Mouse (Mus musculus): Measurements from ENCODE around the gene Tmem72.

The Tmem72 gene

GRCm38 (mm10) chr6:116649811-116650210, 66.9 kb downstream of the Tmem72 start:
- DNase-seq (ENCODE audit: low spot score): no peak

GRCm38 (mm10) chr6:116647763-116648162, 69.0 kb downstream of the Tmem72 start:
- DNase-seq (ENCODE audit: low spot score): no peak

DNA sequence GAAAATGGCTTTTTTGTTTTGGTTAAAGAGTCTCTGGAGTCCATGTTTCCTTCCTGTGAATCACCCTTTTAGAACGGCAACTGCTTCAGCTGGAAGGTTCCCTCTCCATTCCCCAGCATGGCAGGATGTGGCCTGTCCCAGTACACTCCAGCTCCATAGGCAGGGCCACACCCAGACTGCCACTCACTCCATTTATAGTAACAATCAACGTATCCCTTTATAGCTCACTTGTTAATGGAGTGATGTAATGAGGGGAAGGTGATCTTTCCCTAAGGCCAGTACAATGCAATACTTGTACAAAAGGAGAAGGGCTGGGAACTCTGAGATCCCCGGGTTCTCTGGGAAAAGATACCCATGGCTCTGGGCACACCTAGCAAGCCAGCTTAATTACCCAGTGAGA, 72.4 kb downstream of the Tmem72 start:
- DNase-seq (ENCODE audit: low spot score): no peak

DNA sequence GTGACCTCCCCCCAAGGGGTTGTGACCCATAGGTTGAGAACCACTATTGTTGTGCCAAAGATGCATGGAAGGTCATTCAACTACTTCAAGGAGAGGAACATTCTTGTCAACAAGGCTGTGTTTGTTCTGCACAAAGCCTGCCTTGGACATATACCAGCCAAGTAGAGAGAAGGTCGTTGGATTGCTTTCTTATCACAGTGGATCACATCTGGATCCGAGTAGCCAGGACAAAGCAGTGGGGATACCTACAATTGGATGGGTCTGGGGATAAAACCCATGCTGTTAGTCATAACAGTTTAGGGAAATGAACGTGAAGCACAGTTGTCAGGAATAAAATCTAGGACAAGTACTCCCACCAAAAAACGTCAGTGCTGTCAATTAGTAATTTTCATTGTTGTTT, 72.8 kb downstream of the Tmem72 start:
- DNase-seq (ENCODE audit: low spot score): no peak

- DNase-seq (ENCODE audit: low spot score): no peak
Measured at GRCm38 (mm10) chr6:116642942-116643341, 73.8 kb downstream of the Tmem72 start.

GRCm38 (mm10) chr6:116639663-116640062, 77.0 kb downstream of the Tmem72 start:
- DNase-seq (ENCODE audit: low spot score): no peak

DNA sequence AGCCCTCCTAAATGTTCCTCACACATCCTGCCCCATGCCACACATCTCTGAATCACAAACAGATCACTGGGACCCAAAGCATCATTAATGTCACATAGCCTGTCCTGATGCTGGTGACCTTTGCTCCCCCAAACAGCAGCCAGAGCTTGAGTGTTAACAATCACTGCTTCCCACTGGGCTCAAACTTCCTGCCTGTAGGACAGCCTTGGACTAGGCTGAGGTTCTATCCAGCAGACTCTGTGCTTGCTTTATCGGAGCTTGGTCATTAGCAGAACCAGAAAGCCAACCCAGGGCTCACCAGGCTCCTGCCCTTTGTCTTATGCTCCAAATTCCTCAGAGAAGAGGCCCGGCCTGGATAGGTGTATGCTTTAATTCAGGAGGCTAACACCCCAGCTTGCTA, 77.8 kb downstream of the Tmem72 start:
- DNase-seq (ENCODE audit: low spot score): no peak

DNA sequence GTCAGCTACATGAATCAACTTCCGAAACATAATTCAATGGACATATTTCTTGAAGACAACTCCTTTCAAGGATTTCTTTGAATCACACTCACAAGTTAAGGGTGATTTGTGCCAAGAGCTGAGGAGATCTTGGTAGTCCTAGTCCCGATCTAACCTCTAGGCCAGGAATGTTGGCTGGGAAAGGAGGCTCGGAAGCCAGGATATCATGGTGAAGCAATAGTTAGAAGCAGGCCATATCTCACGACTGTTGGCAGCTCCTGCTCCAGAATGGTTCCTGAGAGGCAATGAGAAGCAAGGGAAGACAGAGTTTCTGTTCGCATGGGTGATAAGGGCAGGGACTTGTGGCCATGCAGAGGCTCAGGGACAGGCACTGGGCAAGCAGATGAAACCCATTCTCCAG, 79.2 kb downstream of the Tmem72 start:
- no peak for DNase-seq (ENCODE audit: low spot score)

GRCm38 (mm10) chr6:116636581-116637235, 80.0 kb downstream of the Tmem72 start:
- DNase-seq (ENCODE audit: low spot score): no peak

DNA sequence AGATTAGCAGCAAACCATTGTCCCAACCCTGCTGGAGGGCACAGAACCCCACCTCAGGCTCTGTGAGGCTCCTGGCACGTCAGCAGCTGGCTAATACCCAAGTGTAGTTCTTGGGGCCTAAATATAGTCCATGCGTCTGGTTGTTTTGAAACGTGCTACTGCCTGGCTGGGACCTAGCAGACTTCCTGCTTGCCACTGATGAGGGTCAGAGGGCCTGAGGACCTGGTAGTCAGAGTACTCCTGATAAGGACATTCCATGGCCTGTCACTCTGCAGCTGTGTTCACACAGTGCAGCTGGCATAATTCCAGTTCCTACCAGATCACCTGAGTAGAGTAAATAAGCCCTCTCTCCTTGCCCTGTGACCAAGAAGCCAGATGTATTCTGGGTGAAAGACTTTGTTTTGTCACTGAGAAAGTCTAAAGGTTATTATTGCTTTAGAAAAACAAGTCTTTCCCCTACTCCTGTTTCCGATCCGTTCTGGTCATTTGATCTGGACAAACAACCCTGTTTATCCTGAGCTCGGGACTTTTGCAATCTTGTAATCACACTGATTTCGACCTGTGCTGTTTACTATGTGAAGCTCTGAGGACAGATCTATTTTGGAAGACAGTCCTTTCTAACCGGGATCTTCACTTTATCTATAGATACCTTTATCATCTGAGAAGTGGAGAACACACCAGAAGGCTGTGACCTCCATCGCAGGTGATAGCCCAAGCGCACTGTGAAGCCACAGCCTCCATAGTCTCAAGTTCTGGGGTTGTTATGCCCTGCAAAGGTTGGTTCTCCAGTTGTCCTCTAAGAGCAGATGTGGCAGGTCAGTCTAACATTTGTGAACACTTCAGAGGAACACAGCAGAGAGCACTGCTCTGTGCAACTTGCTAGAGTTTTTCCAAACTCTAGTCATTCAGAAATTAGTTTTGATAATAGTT, 81.2 kb downstream of the Tmem72 start:
- no peak for DNase-seq (ENCODE audit: low spot score)

DNA sequence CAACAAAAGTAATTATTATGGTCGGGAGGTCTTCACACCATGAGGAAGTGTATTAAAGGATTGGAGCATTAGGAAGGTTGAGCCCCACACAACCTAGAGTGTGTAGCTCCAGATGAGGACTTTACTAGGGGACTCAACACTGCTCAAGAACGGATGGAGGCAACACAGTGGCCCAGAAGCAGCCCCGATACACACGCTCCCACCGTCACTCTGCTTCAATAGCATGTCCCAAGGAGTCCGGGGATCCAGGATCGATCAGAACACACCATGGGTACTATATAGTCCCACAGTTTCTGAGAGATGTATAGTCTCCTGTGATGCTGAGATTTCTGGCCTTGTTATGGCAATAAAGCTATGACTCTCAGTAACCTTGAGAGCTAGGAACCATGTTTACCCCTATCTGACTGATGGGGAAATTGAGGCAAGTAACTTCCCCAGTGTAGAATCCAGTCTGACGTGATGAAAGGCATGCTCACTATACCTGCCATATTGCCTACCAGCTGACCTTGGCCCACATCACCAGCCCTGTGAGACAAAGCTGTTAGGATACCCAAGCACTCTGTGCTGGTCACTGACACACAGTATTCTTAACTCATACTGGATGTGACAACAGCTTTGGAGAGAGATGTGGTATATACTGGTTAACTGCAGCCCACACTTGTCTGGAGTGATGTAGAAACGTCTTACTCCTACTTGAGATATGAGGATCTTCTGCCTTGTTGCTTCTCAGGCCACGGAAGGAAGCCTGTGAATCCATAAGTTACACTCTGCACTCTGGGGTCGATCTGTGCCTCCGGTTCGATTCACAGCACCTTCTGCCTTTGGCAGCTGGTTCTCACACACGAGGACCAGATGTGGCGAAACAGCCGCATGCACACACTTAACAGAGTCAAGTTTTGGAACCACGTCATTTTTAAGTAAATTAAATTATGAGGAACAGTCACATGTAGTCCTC, 82.7 kb downstream of the Tmem72 start:
- no peak for DNase-seq (ENCODE audit: low spot score)

- DNase-seq (ENCODE audit: low spot score): peak; percentile 55
Measured at GRCm38 (mm10) chr6:116632129-116632528, 84.6 kb downstream of the Tmem72 start.

DNA sequence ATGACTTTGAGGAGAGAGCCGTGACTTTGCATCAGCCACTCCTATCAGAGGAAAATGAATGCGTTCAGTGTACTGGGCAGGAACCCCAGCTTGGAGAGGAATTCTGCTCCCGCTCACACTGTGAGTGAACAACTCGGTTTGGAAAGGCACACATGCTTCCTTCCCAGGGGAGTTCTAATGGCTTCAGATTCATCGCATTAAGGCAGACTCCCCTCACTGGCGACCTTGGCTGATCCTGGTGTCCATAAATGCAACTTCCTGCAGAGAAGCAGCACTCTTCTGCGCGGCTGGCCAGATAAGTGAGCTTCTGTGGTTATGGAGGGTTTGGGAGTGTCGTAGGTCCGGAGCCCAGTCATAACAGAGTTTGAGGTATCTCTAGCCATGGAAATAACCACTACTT, 86.9 kb downstream of the Tmem72 start:
- no peak for DNase-seq (ENCODE audit: low spot score)
